In genomic region chr10:71215996-71216395, GRCm38 (mm10) we compare ENCODE assay signal across 27 mouse cellular contexts. TPM values are rescaled to one million over a fixed set of nuclear protein-coding genes. Genes with fewer than 3 reads are reported as not detected.
"Had no signal": no experiment of that assay in that cellular context is flagged by ENCODE, and none has a peak within 500 bp of the region (broad histone marks: within the 10 kb centered on the region; RNA-seq: fewer than 3 reads in every experiment).

No protein-coding gene starts in this region.

- H3K27me3 ChIP-seq: liver, embryonic 12.5 days; liver, embryonic 13.5 days; liver, embryonic 15.5 days; lung, embryonic 15.5 days; midbrain, embryonic 12.5 days; midbrain, embryonic 13.5 days; midbrain, embryonic 15.5 days; neural tube, embryonic 12.5 days had no signal

- H3K36me3 ChIP-seq: limb, embryonic 10.5 days; limb, embryonic 12.5 days; limb, embryonic 13.5 days; limb, embryonic 15.5 days; liver, embryonic 12.5 days; liver, embryonic 13.5 days; liver, embryonic 15.5 days; lung, embryonic 15.5 days; midbrain, embryonic 10.5 days; midbrain, embryonic 12.5 days; midbrain, embryonic 13.5 days; midbrain, embryonic 15.5 days; neural tube, embryonic 12.5 days had no signal

- H3K4me3 ChIP-seq: limb, embryonic 10.5 days; limb, embryonic 12.5 days; limb, embryonic 13.5 days; limb, embryonic 15.5 days; liver, embryonic 12.5 days; liver, embryonic 13.5 days; liver, embryonic 15.5 days; lung, embryonic 15.5 days; megakaryocyte, embryonic 14.5 days; midbrain, embryonic 10.5 days; midbrain, embryonic 12.5 days; midbrain, embryonic 13.5 days; midbrain, embryonic 15.5 days; myocyte; neural tube, embryonic 12.5 days had no signal

- H3K4me1 ChIP-seq: limb, embryonic 10.5 days; limb, embryonic 12.5 days; limb, embryonic 13.5 days; lung, embryonic 15.5 days; midbrain, embryonic 15.5 days; neural tube, embryonic 12.5 days had no signal

- H3K27ac ChIP-seq: limb, embryonic 10.5 days; limb, embryonic 12.5 days; limb, embryonic 13.5 days; limb, embryonic 15.5 days; liver, embryonic 12.5 days; liver, embryonic 13.5 days; liver, embryonic 14.5 days; liver, embryonic 15.5 days; lung, embryonic 15.5 days; macrophage; midbrain, embryonic 10.5 days; midbrain, embryonic 12.5 days; midbrain, embryonic 13.5 days; midbrain, embryonic 15.5 days; neural tube, embryonic 12.5 days had no signal

- DNase-seq: left cerebral cortex, postnatal 4 days; liver; liver, embryonic 13.5 days; liver, postnatal 0 days; lung, adult 18-20 months; lung, adult 2 months; lung, embryonic 14.5 days; lung, postnatal 14 days; lung, postnatal 36 days; lung, postnatal 4 days; midbrain, embryonic 14.5 days had no signal

RNA-seq across cellular contexts. Expression of gene Bicc1, which starts 56.5 kb away (rescaled TPM):
- polyA plus RNA-seq: macrophage had no signal
